In the genomic region with DNA sequence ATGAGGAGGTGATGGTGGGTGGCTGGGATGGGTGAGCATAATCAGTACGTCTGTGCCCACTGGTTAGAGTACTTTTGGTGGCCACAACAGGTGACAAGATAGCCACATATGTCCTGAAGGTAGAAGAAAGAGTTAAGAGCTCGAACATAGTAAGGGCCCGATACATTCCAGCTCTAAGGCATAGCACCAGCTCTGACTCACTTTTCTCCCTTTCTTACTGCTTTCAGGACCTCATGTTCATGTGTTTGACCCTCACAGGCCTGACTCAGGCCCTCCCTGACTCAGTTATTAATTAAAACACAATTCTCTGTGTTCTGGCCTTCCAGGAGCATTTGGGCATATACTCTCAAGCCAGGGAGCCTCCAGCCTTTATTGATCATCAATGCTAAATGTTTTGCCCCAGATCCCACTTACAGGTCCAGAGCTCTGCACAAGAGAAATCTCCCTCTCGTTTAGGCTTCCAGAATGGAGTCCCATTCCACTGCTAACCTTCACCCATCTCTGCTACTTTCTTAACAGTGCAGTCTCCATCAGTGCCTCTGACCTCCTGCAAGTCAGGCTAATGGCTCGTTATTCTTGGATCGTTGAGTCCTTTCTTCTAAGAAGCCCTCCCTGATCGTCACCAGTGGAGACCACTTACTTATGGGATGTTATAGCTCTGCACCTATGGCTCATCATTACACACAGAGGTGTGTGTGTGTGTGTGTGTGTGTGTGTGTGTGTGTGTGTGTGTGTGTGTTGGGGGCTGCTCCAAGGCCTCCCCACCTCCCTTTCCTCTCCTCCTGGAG, we compare ENCODE assay signal across 18 mouse cellular contexts. TPM values are rescaled to one million over a fixed set of nuclear protein-coding genes. Genes with fewer than 3 reads are reported as not detected.
DNase-seq lines count a peak whose midpoint lies in the region; ATAC-seq and TF ChIP-seq lines count a peak whose summit lies in the region.
"Had no signal": no experiment of that assay in that cellular context is flagged by ENCODE, and none has a peak within 500 bp of the region (broad histone marks: within the 10 kb centered on the region; RNA-seq: fewer than 3 reads in every experiment).

No protein-coding gene starts in this region.

- H3K9me3 ChIP-seq in hindbrain, postnatal 0 days (ENCODE audit: low read length): no peaks in the 10 kb centered on the region
- H3K9me3 ChIP-seq in intestine, embryonic 16.5 days (ENCODE audit: control insufficient read depth, low read length): no peaks in the 10 kb centered on the region
- H3K9me3 ChIP-seq: embryonic facial prominence, embryonic 15.5 days; heart, embryonic 12.5 days; liver, embryonic 13.5 days had no signal

- 58% methylated on average over 7 of the region's 7 CpGs for WGBS in hindbrain, postnatal 0 days
- 79% methylated on average over 7 of the region's 7 CpGs for WGBS in intestine, embryonic 16.5 days

- peak overlapping the region; percentile 69; the same call in 1 of the 2 replicates for H3K27ac ChIP-seq in hindbrain, postnatal 0 days
- no peak overlapping the region for H3K27ac ChIP-seq in intestine, embryonic 16.5 days (ENCODE audit: low read length)
- H3K27ac ChIP-seq: embryonic facial prominence, embryonic 15.5 days; liver, embryonic 13.5 days had no signal

- no peaks in the 10 kb centered on the region for H3K27me3 ChIP-seq in hindbrain, postnatal 0 days (ENCODE audit: insufficient read depth, low read length)
- no peaks in the 10 kb centered on the region for H3K27me3 ChIP-seq in intestine, embryonic 16.5 days (replicated peaks; ENCODE audit: control insufficient read depth, insufficient read depth, low read length)
- H3K27me3 ChIP-seq: embryonic facial prominence, embryonic 15.5 days; heart, embryonic 12.5 days; liver, embryonic 13.5 days; Patski had no signal

- ATAC-seq in hindbrain, postnatal 0 days: no peak
- ATAC-seq in intestine, embryonic 16.5 days: no peak
- no peak for ATAC-seq in megakaryocyte-erythroid progenitor cell, adult 5-6 weeks (replicated peaks; ENCODE audit: low FRiP score, low TSS enrichment, poor library complexity, severe bottlenecking)
- no peak for ATAC-seq in granulocyte monocyte progenitor cell, adult 5-6 weeks (replicated peaks; ENCODE audit: poor library complexity, severe bottlenecking)
- ATAC-seq: Patski had no signal

- no peak overlapping the region for H3K4me3 ChIP-seq in hindbrain, postnatal 0 days (ENCODE audit: low read length)
- no peak overlapping the region for H3K4me3 ChIP-seq in intestine, embryonic 16.5 days (ENCODE audit: low read length)
- H3K4me3 ChIP-seq: embryonic facial prominence, embryonic 15.5 days; heart, embryonic 12.5 days; liver, embryonic 13.5 days had no signal

- H3K4me1 ChIP-seq in hindbrain, postnatal 0 days (ENCODE audit: insufficient read depth, low read length): peaks cover 41% of the 10 kb centered on the region
- peaks cover 2% of the 10 kb centered on the region; the same call in 1 of the 2 replicates for H3K4me1 ChIP-seq in intestine, embryonic 16.5 days (ENCODE audit: control insufficient read depth, insufficient read depth, low read length)
- H3K4me1 ChIP-seq: liver, embryonic 13.5 days had no signal

- no peak for TF ChIP-seq CTCF in hindbrain, postnatal 0 days (IDR thresholded peaks at IDR 0.05; ENCODE audit: low read depth)

- peak; percentile 8 to 16 for DNase-seq in adrenal gland, postnatal 36 days
- no peak for DNase-seq in adrenal gland, postnatal 10 days
- DNase-seq in retina, embryonic 14.5 days (ENCODE audit: low spot score): peak; percentile 63
- DNase-seq in retina, postnatal 1 day: no peak
- DNase-seq in hindbrain, postnatal 0 days (ENCODE audit: low spot score): no peak
- DNase-seq: cerebellum, adult 2 months; gastrocnemius, postnatal 25 days; heart, postnatal 4 days; kidney, adult 18-20 months; kidney, postnatal 25 days; liver, embryonic 13.5 days had no signal

- peak overlapping the region; percentile 21; the same call in 1 of the 2 replicates for H3K4me2 ChIP-seq in hindbrain, postnatal 0 days (ENCODE audit: low read depth, low read length)
- H3K4me2 ChIP-seq in intestine, embryonic 16.5 days (ENCODE audit: low read depth, low read length): no peak overlapping the region
- H3K4me2 ChIP-seq: embryonic facial prominence, embryonic 15.5 days; heart, embryonic 12.5 days; liver, embryonic 13.5 days had no signal

- no peak overlapping the region for H3K9ac ChIP-seq in hindbrain, postnatal 0 days (replicated peaks; ENCODE audit: low read length)
- H3K9ac ChIP-seq in intestine, embryonic 16.5 days (ENCODE audit: low read depth, low read length): no peak overlapping the region
- H3K9ac ChIP-seq: embryonic facial prominence, embryonic 15.5 days; heart, embryonic 12.5 days; liver, embryonic 13.5 days had no signal

- H3K36me3 ChIP-seq in hindbrain, postnatal 0 days (ENCODE audit: insufficient read depth, low read length): no peaks in the 10 kb centered on the region
- no peaks in the 10 kb centered on the region for H3K36me3 ChIP-seq in intestine, embryonic 16.5 days (ENCODE audit: control insufficient read depth, insufficient read depth, low read length)
- H3K36me3 ChIP-seq: embryonic facial prominence, embryonic 15.5 days; heart, embryonic 12.5 days; liver, embryonic 13.5 days had no signal

RNA-seq across cellular contexts. Expression of a gene that starts 50.1 kb away (rescaled TPM):
- total RNA-seq in adrenal gland, postnatal 36 days (2021): 10 to 100 TPM in 1 of 2 experiments, 1 to 10 TPM in 1; 8.3 to 10.6 TPM
- 10 to 100 TPM in 1 of 2 experiments, 1 to 10 TPM in 1; 9.6 to 10.7 TPM for total RNA-seq in adrenal gland, postnatal 10 days (2021)
- total RNA-seq in hindbrain, postnatal 0 days (2014; rRNA removed): 106 and 127 TPM in 2 replicates
- 7.4 and 8.7 TPM in 2 replicates for polyA plus RNA-seq in hindbrain, postnatal 0 days (2015; fragmentation: Nextera tagmentation; extraction: Ambion mirVana)
- polyA plus RNA-seq in intestine, embryonic 16.5 days (2015; fragmentation: Nextera tagmentation; extraction: Ambion mirVana): 0.35 and 0.62 TPM in 2 replicates
- total RNA-seq in megakaryocyte-erythroid progenitor cell, adult 5-6 weeks (2014; fragmentation: Nextera tagmentation): not detected in 2 replicates
- not detected in 2 replicates for total RNA-seq in megakaryocyte-erythroid progenitor cell, adult 5-6 weeks (2017)
- total RNA-seq in granulocyte monocyte progenitor cell, adult 5-6 weeks (2014; fragmentation: Nextera tagmentation): not detected in 2 replicates
- not detected in 2 replicates for total RNA-seq in granulocyte monocyte progenitor cell, adult 5-6 weeks (2017)
- total RNA-seq: megakaryocyte, adult 5-6 weeks had no signal

Comparison
In these comparisons a context has a peak if more than half of its experiments do, and no peak if none do; other contexts are left out.
1. DNase-seq: peak in adrenal gland, postnatal 36 days (2 of 2) and retina, embryonic 14.5 days (single experiment); none in adrenal gland, postnatal 10 days (single experiment), retina, postnatal 1 day (single experiment) and hindbrain, postnatal 0 days (single experiment).
2. RNA of a gene that starts 50.1 kb away (total RNA-seq): 106 to 127 TPM in hindbrain, postnatal 0 days, 9.6 to 10.7 TPM in adrenal gland, postnatal 10 days and 8.3 to 10.6 TPM in adrenal gland, postnatal 36 days; not detected in megakaryocyte-erythroid progenitor cell, adult 5-6 weeks and not detected in granulocyte monocyte progenitor cell, adult 5-6 weeks; every median in the first group is over 4 times any median in the second.